Mouse (Mus musculus) thymus, adult 2 months (tissue): ENCODE data around the gene Akr1c14. TPM values are rescaled to one million over a fixed set of nuclear protein-coding genes. Genes with fewer than 3 reads are reported as not detected.
"Not testable (repeated sequence)": the region's sequence is repeated elsewhere in the genome, so short reads cannot be mapped to it uniquely, and the experiment has no call there.

ENCODE experiments used
- DNase-seq: peaks from one replicate; pipeline ENCODE4 v3.0.0; 2021
- H3K27ac ChIP-seq: fragments of 200-500 bp; 2 replicates; pipeline ENCODE4 v1.5.1; 2012; ENCODE audit warnings: low read length, control low read depth; ENCODE audit not compliant: control insufficient read depth, insufficient read depth
- H3K27me3 ChIP-seq: fragments of 200-500 bp; 2 replicates; pipeline ENCODE4 v1.6.1; 2012; ENCODE audit warnings: mild to moderate bottlenecking, low read length, moderate library complexity, mixed read lengths; ENCODE audit not compliant: control insufficient read depth, insufficient read depth
- H3K36me3 ChIP-seq: fragments of 200-500 bp; 2 replicates; pipeline ENCODE4 v1.6.1; 2012; ENCODE audit warnings: mild to moderate bottlenecking, low read length, moderate library complexity; ENCODE audit not compliant: control insufficient read depth, insufficient read depth
- H3K4me1 ChIP-seq: fragments of 200-500 bp; replicated peaks from 2 replicates; pipeline ENCODE4 v1.6.1; 2012; ENCODE audit warnings: low read length; ENCODE audit not compliant: control insufficient read depth, insufficient read depth
- H3K4me3 ChIP-seq: fragments of 200-500 bp; 2 replicates; pipeline ENCODE4 v1.5.1; 2012; ENCODE audit warnings: mild to moderate bottlenecking, low read length, control low read depth, moderate library complexity; ENCODE audit not compliant: control insufficient read depth, insufficient read depth
- CTCF ChIP-seq: fragments of 200-500 bp; IDR thresholded peaks from 2 replicates; pipeline ENCODE4 v1.5.1; 2012; ENCODE audit warnings: mild to moderate bottlenecking, control low read depth, low read length, moderate library complexity, borderline replicate concordance; ENCODE audit not compliant: control insufficient read depth, poor library complexity, insufficient read depth; ENCODE audit errors: extremely low read depth
- POLR2A ChIP-seq: fragments of 200-500 bp; IDR thresholded peaks from 2 replicates; pipeline ENCODE4 v1.6.1; 2012; ENCODE audit warnings: mild to moderate bottlenecking, low read length, control low read depth, moderate library complexity; ENCODE audit not compliant: control insufficient read depth, poor library complexity, insufficient read depth; ENCODE audit errors: extremely low read depth
- WGBS: fragments of 180-500 bp; shearing (Covaris S2); methylation state at CpG from one replicate; pipeline ENCODE4 v1.1.7; 2018; 5-methylcytosine and 5-hydroxymethylcytosine counted together
- polyA plus RNA-seq: library from polyadenylated mRNA; depleted of rRNA; stranded (reverse); fragments of >200 nt; gene quantifications from 2 replicates; pipeline ENCODE4 v1.2.3, GENCODE M21; 2012

The Akr1c14 gene
- polyA plus RNA-seq, 1 experiment, result 0.19 TPM

DNA sequence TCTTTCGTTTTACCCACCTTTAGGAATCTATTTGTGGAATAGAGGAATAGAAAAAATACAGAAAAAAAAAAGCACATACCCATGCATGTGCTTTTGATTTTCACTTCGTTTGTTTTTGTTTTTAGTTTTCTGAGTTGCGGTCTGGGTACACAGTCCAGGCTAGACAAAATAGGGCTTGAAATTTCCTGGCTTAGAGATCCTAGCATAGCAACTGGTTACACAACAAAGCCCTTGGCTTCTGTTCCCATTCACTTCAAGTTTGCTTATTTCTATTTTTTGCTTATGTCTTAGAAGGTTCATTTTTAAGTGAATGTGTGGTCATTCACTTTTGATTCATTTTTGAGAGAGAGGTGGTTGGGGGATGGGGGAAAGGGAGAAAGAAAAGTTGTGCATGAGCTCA, 2.7 kb upstream of the Akr1c14 start:
- no peaks in the 10 kb centered on the region for H3K27me3 ChIP-seq
- WGBS, result 86% methylated on average over 3 of the region's 3 CpGs
- no peak for TF ChIP-seq POLR2A
- TF ChIP-seq CTCF, result no peak
- no peak overlapping the region for H3K4me3 ChIP-seq
- no peak for DNase-seq
- no peak overlapping the region for H3K27ac ChIP-seq
- H3K36me3 ChIP-seq, result no peaks in the 10 kb centered on the region
- H3K4me1 ChIP-seq, result no peaks in the 10 kb centered on the region

DNA sequence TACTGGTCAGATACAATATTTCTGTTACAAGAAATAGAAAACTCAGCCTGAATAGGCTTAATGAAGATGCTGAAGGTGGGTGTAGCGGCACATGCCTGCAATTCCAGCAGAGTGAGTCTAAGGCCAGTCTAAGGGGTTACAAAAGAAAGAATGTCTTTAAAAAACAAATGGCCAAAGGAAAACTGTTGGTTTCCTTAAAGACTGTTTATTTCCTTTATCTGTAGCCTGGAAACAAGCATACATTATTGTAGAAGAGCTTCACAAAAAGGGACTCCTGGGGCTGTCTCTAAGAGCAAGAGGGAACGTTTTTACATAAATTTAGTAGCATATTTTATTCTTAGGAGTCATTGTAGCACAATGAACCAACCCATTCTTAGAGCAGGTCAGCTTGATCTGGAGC, 2.0 kb upstream of the Akr1c14 start:
- Histone ChIP-seq H3K27ac (no peak overlapping the region), H3K36me3 (no peaks in the 10 kb centered on the region), H3K4me3 (no peak overlapping the region), H3K27me3 (no peaks in the 10 kb centered on the region), H3K4me1 (no peaks in the 10 kb centered on the region)
- TF ChIP-seq POLR2A (no peak), CTCF (no peak)
- 67% methylated on average over 2 of the region's 2 CpGs for WGBS
- no peak for DNase-seq

DNA sequence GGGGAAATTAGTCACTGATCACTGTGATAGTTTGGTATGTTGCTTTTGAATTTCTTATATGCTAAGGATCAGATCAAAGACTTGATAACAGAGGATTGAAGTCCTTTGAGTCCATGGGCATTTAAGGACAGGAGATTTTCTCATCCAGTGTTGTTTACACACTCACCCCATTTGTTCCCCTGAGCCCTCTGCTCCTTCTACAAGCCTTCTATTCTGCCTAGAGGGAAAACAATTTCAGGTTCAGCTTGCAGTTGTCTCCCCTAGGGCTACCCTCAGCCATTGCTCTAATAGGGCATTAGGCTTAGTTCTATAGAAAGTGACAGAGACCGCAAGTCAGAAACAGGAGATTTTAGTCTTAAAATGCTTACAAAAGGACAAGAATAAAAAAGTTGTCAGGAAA, 585 bp upstream of the Akr1c14 start:
- H3K4me1 ChIP-seq, result no peaks in the 10 kb centered on the region
- no peaks in the 10 kb centered on the region for H3K36me3 ChIP-seq
- WGBS, result 96% methylated on average over 1 of the region's 1 CpGs
- TF ChIP-seq CTCF (no peak), POLR2A (no peak)
- H3K4me3 ChIP-seq, result no peak overlapping the region
- H3K27me3 ChIP-seq, result no peaks in the 10 kb centered on the region
- DNase-seq, result no peak
- no peak overlapping the region for H3K27ac ChIP-seq

DNA sequence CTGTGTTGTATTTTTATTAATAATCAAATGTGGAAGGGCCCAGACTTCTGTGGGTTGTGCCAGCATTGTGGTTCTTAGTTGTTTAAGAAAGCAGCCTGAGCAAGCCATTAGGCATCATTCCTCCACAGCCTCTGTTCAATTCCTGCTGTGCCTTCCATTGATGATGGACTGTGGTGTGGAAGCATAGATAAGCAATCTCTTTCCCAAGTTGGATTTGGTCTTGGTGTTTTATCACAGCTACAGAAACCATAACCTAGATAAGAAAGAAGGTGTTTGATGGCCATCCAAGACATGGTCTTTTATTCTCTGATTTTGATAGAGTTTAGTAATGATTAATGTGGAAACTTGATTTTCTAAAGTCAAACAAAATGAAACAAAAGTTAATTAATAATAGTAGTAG, 844 bp downstream of the Akr1c14 start:
- H3K4me1 ChIP-seq, result no peaks in the 10 kb centered on the region
- no peak overlapping the region for H3K27ac ChIP-seq
- no peak for DNase-seq
- H3K36me3 ChIP-seq, result no peaks in the 10 kb centered on the region
- H3K4me3 ChIP-seq, result no peak overlapping the region
- TF ChIP-seq POLR2A (no peak), CTCF (no peak)
- no peaks in the 10 kb centered on the region for H3K27me3 ChIP-seq

DNA sequence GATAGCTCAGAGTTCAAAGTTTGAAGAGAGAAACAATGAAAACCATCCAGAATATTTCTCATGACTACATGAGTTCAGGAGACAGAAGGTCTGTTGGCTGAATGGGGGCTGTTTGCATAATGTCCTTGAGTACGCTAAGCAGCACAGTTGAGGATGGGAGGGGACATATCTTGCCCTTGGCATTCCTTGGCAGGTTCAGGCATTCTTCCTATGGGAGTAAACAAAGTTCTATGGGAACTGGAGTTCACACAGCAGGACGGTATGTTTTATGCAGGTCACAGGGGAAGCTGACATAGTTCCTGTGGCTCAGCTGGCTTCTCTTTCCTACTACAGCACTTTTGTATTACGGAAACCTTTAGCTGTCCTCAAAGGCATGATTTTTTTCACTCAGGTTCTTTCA, 6.6 kb downstream of the Akr1c14 start:
- H3K27ac ChIP-seq, result no peak overlapping the region
- no peaks in the 10 kb centered on the region for H3K36me3 ChIP-seq
- H3K4me3 ChIP-seq, result no peak overlapping the region
- no peak for DNase-seq
- 79% methylated on average over 3 of the region's 3 CpGs for WGBS
- no peaks in the 10 kb centered on the region for H3K4me1 ChIP-seq
- no peaks in the 10 kb centered on the region for H3K27me3 ChIP-seq
- TF ChIP-seq POLR2A (no peak), CTCF (no peak)

DNA sequence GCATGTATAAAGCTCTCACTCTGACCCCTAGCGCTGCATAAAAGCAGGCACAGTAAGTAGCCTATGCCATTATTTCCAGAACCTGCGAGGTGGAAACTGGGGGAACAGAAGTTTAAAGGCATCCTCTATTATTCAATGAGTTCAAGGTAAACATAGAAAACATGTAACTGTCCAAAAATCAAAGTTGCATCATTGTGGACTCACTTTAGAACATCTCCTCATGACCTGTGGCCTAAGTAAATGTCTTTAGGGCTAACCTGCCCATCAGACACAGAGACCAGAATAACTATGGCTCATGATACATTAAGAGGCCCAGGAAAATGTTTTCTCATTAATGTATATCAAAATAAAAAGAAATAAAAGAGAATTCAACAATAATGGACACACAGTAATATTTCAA, 7.4 kb downstream of the Akr1c14 start:
- TF ChIP-seq CTCF (no peak), POLR2A (no peak)
- no peak overlapping the region for H3K27ac ChIP-seq
- no peaks in the 10 kb centered on the region for H3K27me3 ChIP-seq
- H3K36me3 ChIP-seq, result no peaks in the 10 kb centered on the region
- no peaks in the 10 kb centered on the region for H3K4me1 ChIP-seq
- 93% methylated on average over 2 of the region's 2 CpGs for WGBS
- H3K4me3 ChIP-seq, result no peak overlapping the region
- no peak for DNase-seq

DNA sequence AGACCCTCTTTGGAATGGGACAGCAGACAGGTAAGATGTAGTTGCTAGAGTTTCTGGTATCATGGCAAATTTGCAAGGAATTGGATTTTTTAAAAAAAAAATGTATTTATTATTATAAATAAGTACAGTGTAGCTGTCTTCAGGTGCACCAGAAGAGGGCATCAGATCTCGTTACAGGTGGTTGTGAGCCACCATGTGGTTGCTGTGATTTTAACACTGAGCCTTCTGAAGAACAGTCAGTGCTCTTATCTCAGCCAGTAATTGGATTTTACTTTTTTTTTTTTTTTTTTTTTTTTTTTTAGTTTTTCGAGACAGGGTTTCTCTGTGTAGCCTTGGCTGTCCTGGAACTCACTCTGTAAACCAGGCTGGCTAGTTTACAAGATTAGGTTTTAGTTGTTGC, 9.4 kb downstream of the Akr1c14 start:
- H3K4me1 ChIP-seq, H3K36me3 ChIP-seq, H3K4me3 ChIP-seq, H3K27me3 ChIP-seq, DNase-seq, H3K27ac ChIP-seq: not testable (repeated sequence)
- 80% methylated on average over 2 of the region's 2 CpGs for WGBS
